Mouse (Mus musculus) kidney, adult 2 months (tissue): ENCODE data around the gene Spop.

ENCODE experiments used
- CTCF ChIP-seq: fragments of 200-500 bp; conservative IDR thresholded peaks from 2 replicates; pipeline ENCODE4 v1.5.1; 2011; ENCODE audit warnings: low read depth, mild to moderate bottlenecking, control low read depth, low read length, moderate library complexity, mixed read lengths; ENCODE audit not compliant: insufficient read depth, insufficient read length
- POLR2A ChIP-seq: fragments of 200-500 bp; IDR thresholded peaks from one replicate; pipeline ENCODE4 v1.6.1; 2011; ENCODE audit warnings: low read depth, low read length, control low read depth

DNA sequence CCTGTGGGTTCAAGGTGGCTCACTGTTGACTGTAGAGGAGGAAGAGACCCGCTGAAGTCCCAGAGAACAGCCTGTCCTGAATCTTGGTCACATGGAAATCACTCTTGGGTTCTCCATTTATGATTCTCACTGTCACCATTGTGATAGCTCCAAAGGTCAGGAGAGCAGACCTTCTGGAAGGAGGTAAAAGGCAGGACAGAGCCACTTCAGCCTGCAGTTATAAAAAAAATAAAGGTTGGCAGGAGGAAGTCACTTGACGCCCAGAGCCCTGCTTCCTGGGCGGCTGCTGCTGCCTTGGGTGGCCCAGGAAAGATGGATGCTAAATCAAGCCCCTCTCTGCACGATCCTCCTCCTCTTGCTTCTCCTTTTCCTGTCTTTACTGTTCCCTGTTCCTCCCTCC, 86.5 kb downstream of the Spop start:
- no peak for TF ChIP-seq POLR2A
- no peak for TF ChIP-seq CTCF
